Mouse (Mus musculus): ENCODE data around the gene Olfr1243. TPM values are rescaled to one million over a fixed set of nuclear protein-coding genes. Genes with fewer than 3 reads are reported as not detected.
"Not testable (repeated sequence)": the region's sequence is repeated elsewhere in the genome, so short reads cannot be mapped to it uniquely, and the experiment has no call there.

Gene Olfr1243
- polyA plus RNA-seq (2015; fragmentation: Nextera tagmentation; extraction: Ambion mirVana): not detected in 2 replicates

- Histone ChIP-seq H3K27me3 (no peaks in the 10 kb centered on the region), H3K27ac (replicated peaks) (no peak within 1 kb of the TSS), H3K4me1 (replicated peaks) (no peaks in the 10 kb centered on the region), H3K4me3 (no peak within 1 kb of the TSS), H3K4me2 (no peak within 1 kb of the TSS), H3K36me3 (no peaks in the 10 kb centered on the region), H3K9ac (no peak within 1 kb of the TSS), H3K9me3 (no peaks in the 10 kb centered on the region)
- WGBS: 89% methylated on average over 1 of the region's 1 CpGs
- ATAC-seq (ENCODE audit: low read depth): no peak
These were observed at the start of gene Olfr1243 for GRCm38 (mm10) chr2:89531387-89531786. Gene Olfr1243, minus strand, starts transcription at chr2:89531487.

- no peak within 1 kb of the TSS for H3K9ac ChIP-seq
- H3K27me3 ChIP-seq: no peaks in the 10 kb centered on the region
- no peak within 1 kb of the TSS for H3K4me3 ChIP-seq
- H3K27ac ChIP-seq (replicated peaks): no peak within 1 kb of the TSS
- no peak within 1 kb of the TSS for H3K4me2 ChIP-seq
- H3K36me3 ChIP-seq: no peaks in the 10 kb centered on the region
- no peaks in the 10 kb centered on the region for H3K4me1 ChIP-seq (replicated peaks)
- ATAC-seq (ENCODE audit: low read depth): no peak
- WGBS: 92% methylated on average over 1 of the region's 1 CpGs
- H3K9me3 ChIP-seq: no peaks in the 10 kb centered on the region
These were observed 47.1 kb upstream of the Olfr1243 start, which contains the start of gene Olfr1245 for GRCm38 (mm10) chr2:89578347-89578746. Gene Olfr1245, minus strand, starts transcription at chr2:89578447.

GRCm38 (mm10) chr2:89562706-89563105 lies 31.4 kb upstream of the Olfr1243 start:
- H3K27me3 ChIP-seq; H3K9ac ChIP-seq; H3K4me1 ChIP-seq (replicated peaks); H3K4me3 ChIP-seq; H3K9me3 ChIP-seq; H3K4me2 ChIP-seq; H3K27ac ChIP-seq (replicated peaks); ATAC-seq (ENCODE audit: low read depth); H3K36me3 ChIP-seq: not testable (repeated sequence)
- WGBS: 65% methylated on average over 2 of the region's 2 CpGs

GRCm38 (mm10) chr2:89544516-89544915 lies 13.2 kb upstream of the Olfr1243 start:
- H3K9ac ChIP-seq: no peak overlapping the region
- no peak for ATAC-seq (ENCODE audit: low read depth)
- whole genome bisulfite sequencing: 67% methylated on average over 2 of the region's 2 CpGs
- no peak overlapping the region for H3K4me2 ChIP-seq
- no peaks in the 10 kb centered on the region for H3K36me3 ChIP-seq
- no peak overlapping the region for H3K4me3 ChIP-seq
- H3K9me3 ChIP-seq: no peaks in the 10 kb centered on the region
- H3K4me1 ChIP-seq (replicated peaks): no peaks in the 10 kb centered on the region
- H3K27me3 ChIP-seq: no peaks in the 10 kb centered on the region
- no peak overlapping the region for H3K27ac ChIP-seq (replicated peaks)

- no peaks in the 10 kb centered on the region for H3K9me3 ChIP-seq
These were observed 8.6 kb upstream of the Olfr1243 start for GRCm38 (mm10) chr2:89539923-89540322.

GRCm38 (mm10) chr2:89498235-89498634 lies 33.1 kb downstream of the Olfr1243 start, which contains the start of gene Olfr1242:
Gene Olfr1242, minus strand, starts transcription at chr2:89498335.
- H3K27me3 ChIP-seq: no peaks in the 10 kb centered on the region
- H3K4me1 ChIP-seq (replicated peaks): no peaks in the 10 kb centered on the region
- H3K27ac ChIP-seq (replicated peaks): no peak within 1 kb of the TSS
- no peak within 1 kb of the TSS for H3K4me3 ChIP-seq
- H3K9me3 ChIP-seq: no peaks in the 10 kb centered on the region
- no peak within 1 kb of the TSS for H3K9ac ChIP-seq
- 85% methylated on average over 1 of the region's 1 CpGs for WGBS
- no peak within 1 kb of the TSS for H3K4me2 ChIP-seq
- ATAC-seq (ENCODE audit: low read depth): no peak
- H3K36me3 ChIP-seq: no peaks in the 10 kb centered on the region

More at GRCm38 (mm10) chr2:89539923-89540322, 8.6 kb upstream of the Olfr1243 start:
- Histone ChIP-seq H3K4me2 (no peak overlapping the region), H3K36me3 (no peaks in the 10 kb centered on the region), H3K27me3 (no peaks in the 10 kb centered on the region), H3K27ac (replicated peaks) (no peak overlapping the region), H3K9ac (no peak overlapping the region), H3K4me3 (no peak overlapping the region), H3K4me1 (replicated peaks) (no peaks in the 10 kb centered on the region)
- no peak for ATAC-seq (ENCODE audit: low read depth)
- WGBS: 70% methylated on average over 1 of the region's 1 CpGs

GRCm38 (mm10) chr2:89487026-89487425 lies 44.3 kb downstream of the Olfr1243 start, which contains the start of gene Olfr1241:
Gene Olfr1241, minus strand, starts transcription at chr2:89487126.
- no peaks in the 10 kb centered on the region for H3K9me3 ChIP-seq
- no peak for ATAC-seq (ENCODE audit: low read depth)
- H3K9ac ChIP-seq: no peak within 1 kb of the TSS
- no peak within 1 kb of the TSS for H3K27ac ChIP-seq (replicated peaks)
- no peak within 1 kb of the TSS for H3K4me3 ChIP-seq
- no peak within 1 kb of the TSS for H3K4me2 ChIP-seq
- H3K4me1 ChIP-seq (replicated peaks): no peaks in the 10 kb centered on the region
- H3K36me3 ChIP-seq: no peaks in the 10 kb centered on the region
- no peaks in the 10 kb centered on the region for H3K27me3 ChIP-seq

Other genes with a start within 250 kb of the Olfr1243 start
- not detected in 2 replicates for gene Olfr1229, start 243.5 kb downstream of the Olfr1243 start, polyA plus RNA-seq (2015; fragmentation: Nextera tagmentation; extraction: Ambion mirVana)
- not detected in 2 replicates for gene Olfr1230, start 234.2 kb downstream of the Olfr1243 start, polyA plus RNA-seq (2015; fragmentation: Nextera tagmentation; extraction: Ambion mirVana)
- not detected in 2 replicates for gene Olfr1231, start 224.4 kb downstream of the Olfr1243 start, polyA plus RNA-seq (2015; fragmentation: Nextera tagmentation; extraction: Ambion mirVana)
- not detected in 2 replicates for gene Olfr1232, start 201.8 kb downstream of the Olfr1243 start, polyA plus RNA-seq (2015; fragmentation: Nextera tagmentation; extraction: Ambion mirVana)
- gene Olfr1233, start 189.1 kb downstream of the Olfr1243 start, polyA plus RNA-seq (2015; fragmentation: Nextera tagmentation; extraction: Ambion mirVana): not detected in 2 replicates
- gene Olfr1234, start 166.6 kb downstream of the Olfr1243 start, polyA plus RNA-seq (2015; fragmentation: Nextera tagmentation; extraction: Ambion mirVana): not detected in 2 replicates
- not detected in 2 replicates for gene Olfr1238, start 121.8 kb downstream of the Olfr1243 start, polyA plus RNA-seq (2015; fragmentation: Nextera tagmentation; extraction: Ambion mirVana)
- gene Olfr1239, start 111.1 kb downstream of the Olfr1243 start, polyA plus RNA-seq (2015; fragmentation: Nextera tagmentation; extraction: Ambion mirVana): not detected in 2 replicates
- not detected in 2 replicates for gene Olfr1240, start 88.5 kb downstream of the Olfr1243 start, polyA plus RNA-seq (2015; fragmentation: Nextera tagmentation; extraction: Ambion mirVana)
- not detected in 2 replicates for gene Olfr1241, start 44.4 kb downstream of the Olfr1243 start, polyA plus RNA-seq (2015; fragmentation: Nextera tagmentation; extraction: Ambion mirVana)
- not detected in 2 replicates for gene Olfr1242, start 33.2 kb downstream of the Olfr1243 start, polyA plus RNA-seq (2015; fragmentation: Nextera tagmentation; extraction: Ambion mirVana)
- not detected in 2 replicates for gene Olfr1245, start 47.0 kb upstream of the Olfr1243 start, polyA plus RNA-seq (2015; fragmentation: Nextera tagmentation; extraction: Ambion mirVana)
- gene Olfr1246, start 61.7 kb upstream of the Olfr1243 start, polyA plus RNA-seq (2015; fragmentation: Nextera tagmentation; extraction: Ambion mirVana): not detected in 2 replicates
- not detected in 2 replicates for gene Olfr1247, start 82.6 kb upstream of the Olfr1243 start, polyA plus RNA-seq (2015; fragmentation: Nextera tagmentation; extraction: Ambion mirVana)
- gene Olfr1248, start 86.8 kb upstream of the Olfr1243 start, polyA plus RNA-seq (2015; fragmentation: Nextera tagmentation; extraction: Ambion mirVana): not detected in 2 replicates
- not detected in 2 replicates for gene Olfr1249, start 103.5 kb upstream of the Olfr1243 start, polyA plus RNA-seq (2015; fragmentation: Nextera tagmentation; extraction: Ambion mirVana)
- not detected in 2 replicates for gene Olfr1250, start 130.0 kb upstream of the Olfr1243 start, polyA plus RNA-seq (2015; fragmentation: Nextera tagmentation; extraction: Ambion mirVana)
- gene Olfr1251, start 140.4 kb upstream of the Olfr1243 start, polyA plus RNA-seq (2015; fragmentation: Nextera tagmentation; extraction: Ambion mirVana): not detected in 2 replicates
- not detected in 2 replicates for gene Olfr1252, start 193.5 kb upstream of the Olfr1243 start, polyA plus RNA-seq (2015; fragmentation: Nextera tagmentation; extraction: Ambion mirVana)
- gene Olfr1253, start 225.6 kb upstream of the Olfr1243 start, polyA plus RNA-seq (2015; fragmentation: Nextera tagmentation; extraction: Ambion mirVana): not detected in 2 replicates

Measured in neural tube, embryonic 13.5 days (tissue).